Mouse (Mus musculus): ENCODE measurements around the gene Zfp784. TPM values are rescaled to one million over a fixed set of nuclear protein-coding genes. Genes with fewer than 3 reads are reported as not detected.
"Not testable (repeated sequence)": the region's sequence is repeated elsewhere in the genome, so short reads cannot be mapped to it uniquely, and the experiment has no call there.

The Zfp784 gene
- total RNA-seq, 4 experiments from 2014 or later: 2.3 to 3.0 (median 2.7) TPM

DNA sequence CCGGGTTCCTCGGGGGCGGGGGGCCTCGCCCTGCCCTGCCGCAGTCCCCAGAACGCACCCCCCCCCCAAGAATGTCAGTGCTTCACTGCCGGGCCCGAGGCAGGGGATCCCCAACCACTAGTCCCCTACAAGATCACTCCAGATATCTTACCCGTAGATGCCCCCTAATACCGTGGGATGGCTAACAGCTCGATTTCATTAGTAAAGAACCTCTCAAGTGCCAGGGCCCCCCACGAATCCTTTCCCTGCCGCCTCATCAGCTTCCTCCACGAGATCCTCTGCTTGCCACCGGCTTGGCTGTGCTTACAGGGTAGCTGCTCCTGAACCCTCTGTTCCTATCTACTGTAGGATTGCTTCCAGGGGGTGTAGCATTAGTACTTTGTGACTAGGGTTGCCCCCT, 17.6 kb downstream of the Zfp784 start:
- DNase-seq (ENCODE audit: low spot score in 2 of 2): no peak

GRCm38 (mm10) chr7:5020000-5020681, 18.1 kb downstream of the Zfp784 start, which contains the start of the genes Zfp865 and Ccdc106:
TSS of gene Zfp865 (plus strand) at chr7:5020376.
TSS of gene Ccdc106 (plus strand) at chr7:5020553.
- peak; percentile 98 to 99 for DNase-seq (ENCODE audit: low spot score in 2 of 2)

DNA sequence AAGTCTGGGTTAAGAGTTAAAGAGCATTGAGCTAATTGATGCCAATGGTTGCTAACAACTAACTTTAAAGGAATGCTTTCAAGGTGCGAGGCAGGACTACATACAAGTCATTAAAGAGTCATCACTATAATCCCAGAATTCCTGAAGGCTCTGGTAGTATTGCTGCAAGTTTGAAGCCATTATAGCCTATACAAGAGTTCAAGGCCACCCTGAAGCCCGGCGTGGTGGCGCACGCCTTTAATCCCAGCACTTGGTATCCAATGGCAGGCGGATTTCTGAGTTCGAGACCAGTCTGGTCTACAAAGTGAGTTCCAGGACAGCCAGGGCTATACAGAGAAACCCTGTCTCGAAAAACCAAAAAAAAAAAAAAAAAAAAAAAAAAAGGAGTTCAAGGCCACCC, 18.7 kb downstream of the Zfp784 start:
- not testable (repeated sequence) for DNase-seq (ENCODE audit: low spot score in 2 of 2)

- DNase-seq (ENCODE audit: low spot score in 2 of 2): no peak
Observed at GRCm38 (mm10) chr7:5017931-5018330, 20.3 kb downstream of the Zfp784 start.

DNA sequence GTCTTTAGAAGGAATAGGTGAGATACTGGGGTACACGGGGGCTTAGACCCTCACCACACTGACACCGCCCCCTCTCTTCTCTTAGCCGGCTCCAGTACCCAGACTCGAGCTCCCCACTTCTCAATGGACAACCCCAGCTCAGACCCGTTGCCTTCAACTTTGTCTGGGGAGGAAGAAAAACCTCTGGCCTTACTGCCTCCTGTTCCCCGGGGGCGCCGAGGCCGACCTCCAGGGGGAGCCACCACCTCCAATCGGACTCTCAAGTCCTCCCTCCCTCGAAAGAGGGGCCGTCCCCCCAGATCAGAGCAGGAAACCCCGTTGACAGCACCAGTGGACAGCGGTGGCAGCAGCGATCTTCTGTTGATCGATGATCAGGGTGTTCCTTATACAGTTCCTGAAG, 20.9 kb downstream of the Zfp784 start:
- DNase-seq (ENCODE audit: low spot score in 2 of 2): no peak

- no peak for DNase-seq (ENCODE audit: low spot score in 2 of 2)
Observed at GRCm38 (mm10) chr7:5016920-5017319, 21.3 kb downstream of the Zfp784 start.

GRCm38 (mm10) chr7:5016057-5016456, 22.2 kb downstream of the Zfp784 start:
- no peak for DNase-seq (ENCODE audit: low spot score in 2 of 2)

DNA sequence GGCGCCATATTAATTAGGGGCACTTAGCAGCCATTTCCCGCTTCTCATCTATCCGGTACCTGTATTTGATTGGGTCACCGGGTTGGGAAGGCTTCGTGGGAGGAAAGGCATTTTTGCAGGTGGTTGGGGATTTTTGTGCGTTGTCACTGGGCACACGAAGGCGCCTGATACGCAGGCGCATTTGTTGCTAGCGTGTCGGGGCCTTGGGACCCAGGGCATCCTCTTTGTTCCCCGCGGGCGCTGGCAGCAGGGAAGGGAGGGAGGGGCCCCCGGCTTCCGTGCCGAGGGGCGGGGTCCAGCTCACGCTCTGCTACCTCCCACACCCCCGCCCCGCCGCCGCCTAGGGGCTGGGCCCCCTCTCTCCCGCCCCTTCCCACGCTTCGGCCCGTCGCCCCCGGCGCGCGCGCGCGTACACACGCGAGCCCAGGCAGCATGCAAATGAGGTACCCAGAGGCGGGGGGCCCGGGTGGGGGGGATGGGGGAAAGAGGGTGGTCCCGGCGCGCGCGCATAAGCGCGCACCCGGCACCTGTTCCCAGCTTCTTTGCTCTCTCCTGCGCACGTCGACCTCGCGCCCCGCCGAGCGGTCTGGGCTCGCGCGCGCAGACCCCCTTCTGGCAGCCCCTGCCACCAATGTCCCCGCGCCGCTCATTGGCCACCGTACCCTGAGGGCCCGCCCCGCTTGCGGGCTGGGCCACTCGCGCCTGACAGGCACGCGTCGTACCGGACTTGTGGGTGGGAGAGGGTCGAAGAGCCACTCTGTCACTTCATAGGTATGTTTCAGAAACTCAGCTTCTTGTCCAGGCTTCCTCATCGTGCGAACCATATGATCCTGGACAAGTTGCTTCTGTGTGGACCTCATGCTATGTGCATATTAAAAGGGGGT, 22.9 kb downstream of the Zfp784 start, which contains the start of gene Gm44973:
Gene Gm44973, plus strand, starts transcription at position 379 of the 884 bp plus-strand sequence.
- peak; percentile 89 to 90 for DNase-seq (ENCODE audit: low spot score in 2 of 2)

DNA sequence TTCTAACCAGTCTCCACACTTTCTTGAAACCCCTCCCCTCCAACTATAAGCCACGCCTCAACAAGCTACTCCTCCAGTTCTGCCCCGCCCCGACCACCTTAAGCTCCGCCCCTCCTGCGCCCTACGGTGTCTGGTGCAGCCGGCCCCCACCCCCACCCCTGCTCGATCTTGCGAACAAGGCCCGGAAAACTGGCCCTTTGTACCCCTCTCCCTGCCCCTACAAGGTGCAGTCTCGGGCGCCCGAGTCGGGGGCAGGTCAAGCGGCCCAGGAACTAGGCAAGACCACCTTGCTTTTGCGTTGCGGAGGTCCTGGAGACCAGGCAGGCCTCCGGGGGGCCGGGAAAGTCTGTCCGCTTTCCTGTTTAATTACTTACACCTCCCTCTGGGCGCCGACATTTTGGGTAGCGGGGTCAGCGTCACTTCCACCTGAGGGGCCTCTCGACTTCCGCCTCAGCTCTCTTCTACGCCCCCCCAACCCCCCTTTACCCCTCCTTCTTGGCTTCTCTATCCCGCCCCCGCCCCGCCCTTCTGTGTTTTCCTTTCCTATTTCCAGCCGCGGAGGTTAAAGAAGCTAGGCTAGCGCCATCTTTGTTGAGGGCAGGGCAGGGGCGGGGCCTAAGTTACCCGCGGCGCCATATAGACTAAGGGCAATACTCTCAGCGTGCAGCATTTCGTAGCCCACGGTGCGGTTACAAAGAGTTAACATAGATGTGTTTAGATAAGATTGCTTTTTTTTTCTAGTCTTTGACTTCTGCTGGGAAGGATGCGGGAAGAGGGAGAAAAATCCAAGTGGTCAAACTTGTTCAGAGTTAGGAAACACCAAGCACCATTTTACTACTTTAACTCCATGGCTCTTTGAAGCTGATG, 23.8 kb downstream of the Zfp784 start, which contains the start of the genes Zfp524 and Fiz1:
Gene Zfp524, plus strand, starts transcription at position 165 of the 867 bp plus-strand sequence.
Gene Fiz1, minus strand, starts transcription at position 447 of the 867 bp plus-strand sequence.
- peak; percentile 97 to 98 for DNase-seq (ENCODE audit: low spot score in 2 of 2)

GRCm38 (mm10) chr7:5012681-5013513, 25.3 kb downstream of the Zfp784 start:
- DNase-seq (ENCODE audit: low spot score in 2 of 2): no peak

DNA sequence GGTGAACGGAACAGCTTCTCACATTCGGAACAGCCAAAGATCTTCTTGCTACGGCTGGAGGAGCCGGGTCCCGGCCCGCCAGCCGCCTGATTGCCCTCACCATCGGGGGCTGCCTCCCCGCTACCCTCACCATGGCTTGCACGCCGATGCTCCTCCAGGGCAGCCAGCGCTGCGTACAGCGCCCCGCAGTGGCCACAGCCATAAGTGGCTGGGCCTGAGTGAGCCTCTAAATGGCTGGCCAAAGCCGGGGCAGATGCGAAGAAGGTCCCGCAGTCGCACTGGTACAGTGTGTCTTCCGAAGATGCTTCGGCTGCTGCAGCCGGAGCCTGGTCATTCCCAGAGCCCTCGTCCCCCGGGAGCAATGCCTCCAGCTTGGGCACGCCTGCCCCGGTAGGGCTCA, 30.0 kb downstream of the Zfp784 start:
- no peak for DNase-seq (ENCODE audit: low spot score in 2 of 2)

DNA sequence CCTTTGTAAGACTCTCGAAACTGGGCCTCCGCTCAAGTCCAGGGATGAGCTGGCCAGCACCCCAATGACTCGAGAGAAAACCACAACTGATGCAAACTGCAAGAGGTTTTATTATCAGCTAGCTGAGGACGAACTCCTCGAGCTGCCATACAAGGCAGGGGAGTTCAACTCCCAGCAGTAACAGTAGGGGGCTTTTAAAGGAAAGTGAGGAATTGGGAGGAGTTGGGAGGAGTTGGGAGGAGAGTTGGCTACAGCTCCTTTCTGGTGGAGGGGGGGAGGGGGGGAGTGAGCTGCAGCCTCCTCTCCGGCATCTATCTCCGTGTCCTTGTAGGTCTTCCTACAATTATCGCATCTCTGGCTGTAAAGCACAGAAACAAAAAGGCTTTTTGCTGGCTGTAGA, 35.4 kb downstream of the Zfp784 start:
- not testable (repeated sequence) for DNase-seq (ENCODE audit: low spot score in 2 of 2)

DNA sequence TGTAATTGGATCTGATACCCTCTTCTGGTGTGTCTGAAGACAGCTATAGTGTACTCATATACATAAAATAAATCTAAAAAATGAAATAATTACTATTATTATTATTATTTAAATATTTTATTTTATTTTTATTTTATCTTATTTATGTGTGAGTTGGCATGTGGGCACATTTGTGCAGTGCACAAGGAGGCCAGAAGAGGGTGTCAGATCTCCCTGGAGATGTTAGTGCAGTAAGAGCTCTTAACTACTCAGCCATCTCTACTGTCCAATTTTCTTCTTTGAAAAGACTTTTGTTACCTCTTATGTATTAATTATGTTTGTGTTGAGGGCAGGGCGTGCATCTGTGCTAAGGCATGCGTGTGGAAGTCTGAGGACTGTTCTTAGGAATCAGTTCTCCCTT, 38.4 kb downstream of the Zfp784 start:
- DNase-seq (ENCODE audit: low spot score in 2 of 2): no peak

DNA sequence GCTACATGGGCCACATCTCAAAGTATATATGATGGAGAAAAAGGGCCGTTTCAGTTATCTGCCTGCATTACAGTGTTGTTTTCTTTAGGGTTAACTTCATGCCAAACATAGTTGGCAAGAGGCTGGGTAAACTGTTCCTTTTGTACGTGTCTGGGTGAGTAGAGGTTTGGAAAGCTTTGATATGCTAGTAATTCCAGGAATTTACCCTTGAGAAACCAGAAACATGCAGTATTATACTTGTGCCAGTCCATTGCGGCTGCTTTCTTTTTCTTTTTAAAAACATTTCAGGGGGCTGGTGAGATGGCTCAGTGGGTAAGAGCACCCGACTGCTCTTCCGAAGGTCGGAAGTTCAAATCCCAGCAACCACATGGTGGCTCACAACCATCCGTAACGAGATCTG, 41.3 kb downstream of the Zfp784 start:
- DNase-seq (ENCODE audit: low spot score in 2 of 2): no peak

DNA sequence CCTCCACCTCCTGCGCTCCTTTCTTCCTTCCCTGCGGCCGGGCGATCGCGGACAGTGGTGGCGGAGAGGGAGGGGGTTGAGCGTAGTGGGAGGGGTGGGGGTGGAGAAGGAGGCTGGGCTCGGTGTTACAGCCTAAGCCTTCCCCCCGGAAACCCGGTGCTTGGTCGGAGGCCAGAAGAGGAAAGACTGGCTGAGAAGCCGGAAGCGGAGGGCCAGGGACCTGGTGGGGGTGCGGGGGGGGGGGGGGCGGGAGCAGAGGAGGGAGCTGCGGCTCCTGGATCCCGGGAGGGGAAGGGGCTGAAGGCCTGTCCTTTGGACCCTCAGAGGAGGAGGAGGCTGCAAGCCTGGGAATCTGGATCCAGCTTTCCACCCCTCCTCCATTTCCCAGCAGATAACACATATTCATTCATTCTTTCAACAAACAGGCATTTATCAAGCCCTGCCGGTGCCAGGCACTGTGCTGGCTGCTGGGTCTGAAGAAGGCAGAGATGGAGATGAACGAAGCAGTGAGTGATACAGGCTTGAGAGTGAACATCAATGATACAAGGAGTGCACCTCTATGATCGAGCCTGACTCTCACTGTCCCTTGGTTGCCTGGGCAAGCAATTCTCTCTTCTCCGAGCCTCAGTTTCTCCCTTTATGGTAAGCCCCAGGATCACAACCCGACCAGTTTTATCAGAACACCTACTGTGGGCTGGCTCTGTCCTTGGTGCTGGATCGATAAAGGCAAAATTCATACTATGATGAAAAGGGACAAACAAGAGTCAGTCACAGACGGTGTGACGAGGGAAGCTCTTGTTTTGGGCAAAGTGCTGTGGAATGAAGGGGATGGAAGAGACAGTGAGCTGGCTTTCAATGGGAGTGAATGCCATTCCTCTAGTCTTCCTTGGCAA, 42.0 kb downstream of the Zfp784 start, which contains the start of gene Zfp579:
Gene Zfp579, minus strand, starts transcription at position 156 of the 893 bp plus-strand sequence.
- peak; percentile 86 for DNase-seq (ENCODE audit: low spot score in 2 of 2)

- no peak for DNase-seq (ENCODE audit: low spot score in 2 of 2)
Observed at GRCm38 (mm10) chr7:4995268-4996002, 42.8 kb downstream of the Zfp784 start.

DNA sequence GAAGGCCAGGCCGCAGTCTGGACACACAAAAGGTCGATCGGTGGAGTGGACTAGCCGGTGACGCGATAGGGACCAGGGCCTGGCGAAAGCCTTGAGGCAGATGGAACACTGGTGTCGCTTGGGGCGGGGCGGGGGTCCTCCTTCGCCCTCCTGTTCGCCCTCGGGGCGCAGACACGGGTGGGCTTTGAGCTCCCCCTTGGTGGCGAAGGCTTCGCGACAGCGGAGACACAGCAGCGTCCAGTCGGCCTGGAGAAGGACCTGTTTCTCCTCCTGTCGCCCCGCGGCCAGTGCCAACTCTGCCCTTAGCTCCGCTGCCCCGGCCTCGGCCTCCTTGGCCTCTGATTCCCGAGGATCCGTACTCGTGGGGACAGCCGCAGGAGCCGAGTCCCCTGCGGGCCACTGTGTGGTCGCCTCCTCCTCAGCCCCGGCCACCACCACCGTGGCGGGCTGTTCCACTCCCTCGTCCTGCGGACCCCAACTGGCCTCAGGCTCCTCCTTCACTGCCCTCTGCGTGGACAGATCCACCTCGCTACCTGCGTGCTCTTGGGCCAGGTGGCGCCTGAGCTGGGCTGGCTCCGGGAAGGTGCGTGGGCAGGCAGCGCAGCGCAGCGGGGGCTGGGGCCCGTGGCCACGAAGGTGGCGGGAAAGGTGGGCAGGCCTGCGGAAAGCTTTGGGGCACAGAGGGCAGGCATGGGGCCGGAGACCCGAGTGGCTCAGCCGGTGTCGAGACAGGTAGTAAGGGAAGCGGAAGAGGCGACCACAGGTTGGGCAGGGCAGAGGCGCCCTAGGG, 44.1 kb downstream of the Zfp784 start:
- no peak for DNase-seq (ENCODE audit: low spot score in 2 of 2)

Data from gastrocnemius, adult 8-10 months (tissue).